Mouse (Mus musculus) CH12.LX (cell line): ENCODE measurements around the gene Smox.

ENCODE experiments used
- BHLHE40 ChIP-seq: IDR thresholded peaks from 2 replicates; pipeline ENCODE4 v1.6.1; 2011; ENCODE audit warnings: mild to moderate bottlenecking, low read depth, low read length, improper control_type of control experiment
- CHD2 ChIP-seq: IDR thresholded peaks from 2 replicates; pipeline ENCODE4 v1.6.1; 2011; ENCODE audit warnings: low read length, improper control_type of control experiment
- CTCF ChIP-seq, 2 experiments: IDR thresholded peaks in 1 of 2; conservative IDR thresholded peaks in 1 of 2; 2 replicates each; pipeline ENCODE4 v1.5.1; 2011 to 2012; ENCODE audit warnings: low read depth in 2 of 2, low read length in 2 of 2, improper control_type of control experiment in 1 of 2, inconsistent platforms in 1 of 2, mild to moderate bottlenecking in 1 of 2, moderate library complexity in 1 of 2
- ELF1 ChIP-seq: IDR thresholded peaks from 2 replicates; pipeline ENCODE4 v1.6.1; 2014; ENCODE audit warnings: low read depth, mild to moderate bottlenecking, inconsistent platforms, low read length, improper control_type of control experiment
- HCFC1 ChIP-seq: IDR thresholded peaks from 2 replicates; pipeline ENCODE4 v1.6.1; 2012; ENCODE audit warnings: low read depth, mild to moderate bottlenecking, inconsistent platforms, low read length, improper control_type of control experiment
- IRF4 ChIP-seq: IDR thresholded peaks from 2 replicates; pipeline ENCODE4 v1.6.1; 2014; ENCODE audit warnings: low read depth, mild to moderate bottlenecking, inconsistent platforms, low read length, improper control_type of control experiment
- MAX ChIP-seq: IDR thresholded peaks from 2 replicates; pipeline ENCODE4 v1.6.1; 2011; ENCODE audit warnings: low read length, improper control_type of control experiment
- MEF2A ChIP-seq: IDR thresholded peaks from 2 replicates; pipeline ENCODE4 v1.6.1; 2014; ENCODE audit warnings: low read depth, mild to moderate bottlenecking, inconsistent platforms, low read length, improper control_type of control experiment, borderline replicate concordance
- POLR2A ChIP-seq: IDR thresholded peaks from 2 replicates; pipeline ENCODE4 v1.6.1; 2011; ENCODE audit warnings: low read depth, mild to moderate bottlenecking, improper control_type of control experiment, low read length
- POLR2AphosphoS2 ChIP-seq: IDR thresholded peaks from 2 replicates; pipeline ENCODE4 v1.6.1; 2011; ENCODE audit warnings: low read depth, low read length, improper control_type of control experiment
- USF1 ChIP-seq: IDR thresholded peaks from 2 replicates; pipeline ENCODE4 v1.6.1; 2014; ENCODE audit warnings: low read depth, mild to moderate bottlenecking, inconsistent platforms, low read length, improper control_type of control experiment

DNA sequence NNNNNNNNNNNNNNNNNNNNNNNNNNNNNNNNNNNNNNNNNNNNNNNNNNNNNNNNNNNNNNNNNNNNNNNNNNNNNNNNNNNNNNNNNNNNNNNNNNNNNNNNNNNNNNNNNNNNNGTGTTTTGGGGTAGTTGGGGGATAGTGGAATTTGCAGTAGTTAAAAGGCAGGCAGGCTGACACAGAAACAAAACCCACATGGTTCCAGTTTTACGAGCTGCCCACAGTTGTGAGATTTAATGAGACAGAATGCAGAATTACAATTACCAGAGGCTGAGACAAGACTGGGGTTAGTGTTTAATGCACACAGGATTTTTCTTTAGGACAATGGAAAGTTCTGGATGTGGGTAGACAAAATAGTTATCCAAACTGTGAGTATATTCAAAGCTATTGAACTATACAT is 9.6 kb upstream of the Smox start:
- TF ChIP-seq MAX, result no peak
- TF ChIP-seq POLR2AphosphoS2, result no peak
- no peak for TF ChIP-seq CTCF (conservative IDR thresholded peaks at IDR 0.05 in 1 of 2, IDR thresholded peaks at IDR 0.05 in 1 of 2; ENCODE audit: low read depth in 2 of 2, low read length in 2 of 2)
- no peak for TF ChIP-seq IRF4
- TF ChIP-seq HCFC1, result no peak
- no peak for TF ChIP-seq BHLHE40
- no peak for TF ChIP-seq CHD2
- no peak for TF ChIP-seq POLR2A
- TF ChIP-seq ELF1, result no peak
- no peak for TF ChIP-seq MEF2A
- no peak for TF ChIP-seq USF1
